Mouse (Mus musculus) c-Kit-positive CD71-positive TER-119-negative erythroid progenitor cells, embryonic 14.5 days (primary cell): Measurements from ENCODE around the gene Prdx1.
"Not testable (repeated sequence)": the region's sequence is repeated elsewhere in the genome, so short reads cannot be mapped to it uniquely, and the experiment has no call there.

Experiments used
- DNase-seq: peaks from one replicate; pipeline ENCODE4 v3.0.0-alpha.2; 2013; ENCODE audit warnings: low read depth

Gene Prdx1

DNA sequence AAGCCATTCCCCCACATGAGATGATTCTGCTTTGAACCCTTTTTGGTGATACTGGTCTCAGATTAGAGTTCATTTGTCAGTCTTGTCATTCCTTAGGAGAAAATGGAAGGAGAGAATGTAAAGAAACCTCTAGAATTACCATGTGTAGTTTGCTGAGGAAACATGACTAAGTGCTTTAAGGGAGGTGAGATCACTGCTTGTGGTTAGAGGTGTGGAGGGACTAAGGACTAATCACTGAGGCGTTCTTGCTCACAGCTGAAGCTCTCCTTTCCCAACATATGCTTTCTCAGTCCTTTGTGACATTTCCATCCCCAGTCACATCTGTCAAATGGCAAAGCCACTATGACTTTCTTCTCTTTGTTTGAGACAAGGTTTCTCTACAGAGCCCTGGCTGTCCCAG lies 7.5 kb upstream of the Prdx1 start:
- no peak for DNase-seq

GRCm38 (mm10) chr4:116679141-116679540 lies 6.2 kb upstream of the Prdx1 start:
- DNase-seq: no peak

GRCm38 (mm10) chr4:116680521-116680920 lies 4.8 kb upstream of the Prdx1 start:
- DNase-seq: not testable (repeated sequence)

GRCm38 (mm10) chr4:116683957-116684356 lies 1.4 kb upstream of the Prdx1 start:
- DNase-seq: peak; percentile 61

GRCm38 (mm10) chr4:116684665-116685064 lies 679 bp upstream of the Prdx1 start:
- no peak for DNase-seq

DNA sequence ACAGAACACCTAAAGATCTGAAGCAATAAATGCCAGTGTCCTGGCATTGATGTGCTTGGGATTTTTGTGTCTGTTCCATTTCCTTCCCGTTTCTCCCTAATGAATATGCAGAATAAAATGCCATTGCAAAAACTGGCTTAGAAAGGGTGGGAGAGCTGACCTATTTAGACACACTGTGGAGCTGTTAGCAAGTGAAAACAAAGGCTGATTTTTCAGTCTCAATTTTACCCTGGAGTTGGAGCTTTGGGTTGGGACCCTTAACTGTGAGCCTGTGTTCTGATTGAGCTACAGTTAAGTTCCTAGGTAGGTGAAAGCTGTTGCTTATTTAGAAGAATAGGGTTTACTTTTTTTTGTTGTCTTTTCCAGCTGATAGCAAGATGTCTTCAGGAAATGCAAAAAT lies 1.7 kb downstream of the Prdx1 start:
- DNase-seq: no peak

GRCm38 (mm10) chr4:116689309-116689876 lies 4.0 kb downstream of the Prdx1 start:
- no peak for DNase-seq

- DNase-seq: no peak
These were observed 6.8 kb downstream of the Prdx1 start for GRCm38 (mm10) chr4:116692146-116692545.

GRCm38 (mm10) chr4:116693785-116694184 lies 8.4 kb downstream of the Prdx1 start:
- DNase-seq: no peak

DNA sequence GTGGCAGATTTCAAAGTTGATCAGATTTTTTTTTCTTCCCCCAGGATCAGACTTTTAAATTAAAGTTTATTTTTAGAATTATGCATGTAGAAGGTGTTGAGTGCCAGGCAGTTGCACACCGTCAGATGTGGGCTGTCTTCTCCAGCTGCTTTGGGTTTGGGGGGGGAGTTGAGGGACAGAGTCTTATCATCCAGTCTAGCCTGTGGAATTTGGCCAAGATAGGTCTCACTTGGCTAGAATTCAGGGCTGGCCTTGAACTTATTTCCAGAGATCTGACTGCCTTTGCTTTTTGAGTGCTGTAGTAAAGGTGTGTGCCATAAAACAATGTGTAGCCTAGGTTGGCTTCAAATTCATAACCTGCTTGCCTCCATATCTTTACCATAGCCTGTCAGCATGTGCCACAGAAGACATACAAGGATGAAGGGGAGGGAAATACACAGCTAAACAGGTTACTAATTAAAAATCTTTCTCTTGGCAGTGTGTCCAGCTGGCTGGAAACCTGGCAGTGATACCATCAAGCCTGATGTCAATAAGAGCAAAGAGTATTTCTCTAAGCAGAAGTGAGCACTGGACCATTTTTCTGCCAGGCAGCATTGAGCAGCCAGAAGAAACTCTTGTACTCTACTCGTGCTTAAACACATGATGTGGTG lies 13.5 kb downstream of the Prdx1 start:
- DNase-seq: no peak

- DNase-seq: no peak
These were observed 15.6 kb downstream of the Prdx1 start for GRCm38 (mm10) chr4:116700964-116701363.

- DNase-seq: peak; percentile 68
These were observed 18.5 kb downstream of the Prdx1 start for GRCm38 (mm10) chr4:116703804-116704203.

- no peak for DNase-seq
These were observed 22.3 kb downstream of the Prdx1 start for GRCm38 (mm10) chr4:116707666-116708065.

- DNase-seq: peak; percentile 93
These were observed 22.9 kb downstream of the Prdx1 start, which contains the start of the genes Mmachc and Ccdc163 for GRCm38 (mm10) chr4:116708201-116708764. Mmachc (minus strand) TSS chr4:116708406. Ccdc163 (plus strand) TSS chr4:116708509.

DNA sequence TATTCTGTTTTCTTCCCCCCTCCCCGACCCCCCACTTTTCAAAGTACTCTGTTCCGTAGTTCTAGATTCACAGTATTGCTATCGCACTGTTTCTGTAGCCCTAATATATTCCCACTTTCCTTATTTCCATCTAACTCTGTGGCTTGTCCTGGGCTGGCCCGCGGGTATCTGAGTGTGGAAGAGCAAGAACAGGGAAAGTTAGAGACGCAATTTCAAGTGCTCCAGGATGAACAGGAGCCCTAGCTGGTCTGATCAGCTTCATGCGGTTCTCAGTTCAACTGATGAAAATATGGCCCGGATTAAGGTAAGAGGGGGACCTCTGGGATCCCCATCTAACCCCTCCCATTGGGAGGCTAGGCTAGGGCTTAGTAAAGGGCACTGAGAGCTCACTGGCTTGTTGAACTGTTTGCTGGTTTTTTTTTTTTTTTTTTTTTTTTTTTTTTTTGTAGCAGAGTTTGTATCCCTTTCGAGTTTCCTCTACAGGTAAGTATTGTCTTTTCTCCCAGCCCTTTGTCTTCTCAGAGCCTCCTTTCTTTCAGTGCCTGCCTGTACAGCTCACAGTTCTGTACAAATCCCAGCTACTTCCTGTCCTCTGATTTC lies 23.5 kb downstream of the Prdx1 start:
- DNase-seq: peak; percentile 38

GRCm38 (mm10) chr4:116710154-116710553 lies 24.8 kb downstream of the Prdx1 start:
- no peak for DNase-seq

- no peak for DNase-seq
These were observed 27.2 kb downstream of the Prdx1 start for GRCm38 (mm10) chr4:116712536-116712935.

DNA sequence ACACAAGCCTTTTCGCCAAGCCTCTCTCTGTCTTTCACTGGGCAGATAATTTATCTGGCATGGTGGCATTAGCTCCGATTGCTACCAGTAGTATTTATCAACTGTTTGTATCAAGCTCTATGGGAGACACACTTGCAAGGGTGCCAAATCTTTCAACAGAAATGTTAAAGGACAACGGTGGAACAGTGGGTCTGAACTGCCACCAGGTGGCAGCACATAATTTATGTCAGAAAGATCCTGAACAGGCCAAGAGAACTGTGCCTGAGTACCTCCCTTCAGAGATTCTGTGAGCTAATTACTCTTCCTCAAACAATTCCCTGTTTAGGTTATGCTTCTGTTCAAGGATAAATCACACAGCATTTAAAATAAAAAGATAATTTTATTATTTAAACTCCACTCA lies 34.1 kb downstream of the Prdx1 start:
- DNase-seq: peak; percentile 76

- DNase-seq: peak; percentile 97
These were observed 35.2 kb downstream of the Prdx1 start, which contains the start of gene Tesk2 for GRCm38 (mm10) chr4:116720343-116721097. Tesk2 (plus strand) TSS chr4:116720948.

- DNase-seq: no peak
These were observed 35.8 kb downstream of the Prdx1 start for GRCm38 (mm10) chr4:116721098-116721628.

- DNase-seq: no peak
These were observed 36.9 kb downstream of the Prdx1 start for GRCm38 (mm10) chr4:116722230-116722629.

GRCm38 (mm10) chr4:116725444-116725843 lies 40.1 kb downstream of the Prdx1 start:
- no peak for DNase-seq
